In genomic region chr13:101764111-101764510, GRCm38 (mm10) we compare ENCODE assay signal across 9 mouse cellular contexts. TPM values are rescaled to one million over a fixed set of nuclear protein-coding genes. Genes with fewer than 3 reads are reported as not detected.
DNase-seq lines count a peak whose midpoint lies in the region; ATAC-seq and TF ChIP-seq lines count a peak whose summit lies in the region.
"Had no signal": no experiment of that assay in that cellular context is flagged by ENCODE, and none has a peak within 500 bp of the region (broad histone marks: within the 10 kb centered on the region; RNA-seq: fewer than 3 reads in every experiment).

No protein-coding gene starts in this region.

- ATAC-seq in hindbrain, embryonic 12.5 days (ENCODE audit: low FRiP score), result no peak
- no peak for ATAC-seq in embryonic facial prominence, embryonic 13.5 days (ENCODE audit: insufficient number of reproducible peaks, insufficient read depth, low FRiP score, low TSS enrichment, low read depth)
- ATAC-seq in liver, postnatal 0 days, result no peak

- H3K4me3 ChIP-seq in hindbrain, embryonic 10.5 days, result no peak overlapping the region
- no peak overlapping the region for H3K4me3 ChIP-seq in hindbrain, embryonic 12.5 days
- no peak overlapping the region for H3K4me3 ChIP-seq in embryonic facial prominence, embryonic 13.5 days
- H3K4me3 ChIP-seq in liver, postnatal 0 days (ENCODE audit: low read depth, low read length), result peak overlapping the region; percentile 13; the same call in 1 of the 2 replicates

- H3K9me3 ChIP-seq in hindbrain, embryonic 10.5 days, result no peaks in the 10 kb centered on the region
- H3K9me3 ChIP-seq in hindbrain, embryonic 12.5 days (replicated peaks), result no peaks in the 10 kb centered on the region
- no peaks in the 10 kb centered on the region for H3K9me3 ChIP-seq in embryonic facial prominence, embryonic 13.5 days
- H3K9me3 ChIP-seq in liver, postnatal 0 days (ENCODE audit: low read length), result no peaks in the 10 kb centered on the region

- no peaks in the 10 kb centered on the region for H3K27me3 ChIP-seq in hindbrain, embryonic 10.5 days (ENCODE audit: insufficient read depth, poor library complexity, severe bottlenecking)
- no peaks in the 10 kb centered on the region for H3K27me3 ChIP-seq in hindbrain, embryonic 12.5 days
- H3K27me3 ChIP-seq in embryonic facial prominence, embryonic 13.5 days, result no peaks in the 10 kb centered on the region
- no peaks in the 10 kb centered on the region for H3K27me3 ChIP-seq in liver, postnatal 0 days (ENCODE audit: insufficient read depth, low read length)

- H3K4me2 ChIP-seq in hindbrain, embryonic 12.5 days (replicated peaks), result no peak overlapping the region; the same call in 1 of the 2 replicates
- H3K4me2 ChIP-seq in embryonic facial prominence, embryonic 13.5 days, result peak overlapping the region; percentile 26
- H3K4me2 ChIP-seq in liver, postnatal 0 days (ENCODE audit: low read depth, low read length), result peak overlapping the region; percentile 67

- H3K27ac ChIP-seq in hindbrain, embryonic 10.5 days, result peak overlapping the region; percentile 23; the same call in 1 of the 2 replicates
- no peak overlapping the region for H3K27ac ChIP-seq in hindbrain, embryonic 12.5 days
- no peak overlapping the region for H3K27ac ChIP-seq in embryonic facial prominence, embryonic 13.5 days
- H3K27ac ChIP-seq in liver, postnatal 0 days (ENCODE audit: low read depth), result peak overlapping the region; percentile 85

- peaks cover 66% of the 10 kb centered on the region for H3K4me1 ChIP-seq in hindbrain, embryonic 10.5 days (replicated peaks)
- H3K4me1 ChIP-seq in hindbrain, embryonic 12.5 days, result peaks cover 35% of the 10 kb centered on the region
- H3K4me1 ChIP-seq in embryonic facial prominence, embryonic 13.5 days, result peaks cover 71% of the 10 kb centered on the region
- H3K4me1 ChIP-seq in liver, postnatal 0 days (ENCODE audit: insufficient read depth), result peaks cover 64% of the 10 kb centered on the region

- no peaks in the 10 kb centered on the region for H3K36me3 ChIP-seq in hindbrain, embryonic 10.5 days
- H3K36me3 ChIP-seq in hindbrain, embryonic 12.5 days, result no peaks in the 10 kb centered on the region
- no peaks in the 10 kb centered on the region for H3K36me3 ChIP-seq in embryonic facial prominence, embryonic 13.5 days
- no peaks in the 10 kb centered on the region for H3K36me3 ChIP-seq in liver, postnatal 0 days (replicated peaks; ENCODE audit: insufficient read depth, low read length)

- no peak for TF ChIP-seq CTCF in liver, postnatal 0 days (IDR thresholded peaks at IDR 0.05; ENCODE audit: low read depth)

- WGBS in hindbrain, embryonic 10.5 days, result 69% methylated on average over 5 of the region's 5 CpGs
- 63% methylated on average over 5 of the region's 5 CpGs for WGBS in hindbrain, embryonic 12.5 days
- 63% methylated on average over 5 of the region's 5 CpGs for WGBS in embryonic facial prominence, embryonic 13.5 days
- 60% methylated on average over 5 of the region's 5 CpGs for WGBS in liver, postnatal 0 days (ENCODE audit: insufficient replicate concordance)

- no peak for DNase-seq in hindbrain, embryonic 10.5 days (ENCODE audit: low spot score)
- DNase-seq in kidney, adult 18-20 months, result peak; percentile 75
- peak; percentile 65 for DNase-seq in liver, postnatal 0 days
- no peak for DNase-seq in embryo, embryonic 10 days (ENCODE audit: low spot score)
- DNase-seq in right cerebral cortex, postnatal 14 days, result no peak
- DNase-seq in thymus, postnatal 10 days (ENCODE audit: low spot score in 2 of 2), result no peak
- DNase-seq: spleen, adult 18-20 months had no signal

- TF ChIP-seq EP300 in liver, postnatal 0 days (IDR thresholded peaks at IDR 0.05; ENCODE audit: low read depth), result 0 out of 2 replicates have a peak, but pooled peaks have one; percentile 33

- no peak overlapping the region for H3K9ac ChIP-seq in hindbrain, embryonic 12.5 days
- H3K9ac ChIP-seq in embryonic facial prominence, embryonic 13.5 days, result 0 out of 2 replicates have a peak overlapping the region, but pooled peaks have one; percentile 21
- peak overlapping the region; percentile 27; the same call in 1 of the 2 replicates for H3K9ac ChIP-seq in liver, postnatal 0 days (replicated peaks)

RNA-seq across cellular contexts. Expression of gene Pik3r1, which starts 3.9 kb away (rescaled TPM):
- polyA plus RNA-seq in hindbrain, embryonic 10.5 days (2016; fragmentation: Nextera tagmentation; extraction: Ambion mirVana), result 12.6 and 16.1 TPM in 2 replicates
- 31.4 and 34.9 TPM in 2 replicates for polyA plus RNA-seq in hindbrain, embryonic 12.5 days (2016; fragmentation: Nextera tagmentation; extraction: Ambion mirVana)
- 38.8 and 45.0 TPM in 2 replicates for polyA plus RNA-seq in embryonic facial prominence, embryonic 13.5 days (2015; fragmentation: Nextera tagmentation; extraction: Ambion mirVana)
- polyA plus RNA-seq in liver, postnatal 0 days (2015; fragmentation: Nextera tagmentation; extraction: Ambion mirVana), result 18.0 and 18.5 TPM in 2 replicates

Comparison
In these comparisons a context has a peak if more than half of its experiments do, and no peak if none do; other contexts are left out.
1. H3K27ac ChIP-seq: peak in hindbrain, embryonic 10.5 days (single experiment) and liver, postnatal 0 days (single experiment); none in hindbrain, embryonic 12.5 days (single experiment) and embryonic facial prominence, embryonic 13.5 days (single experiment).
2. DNase-seq: peak in kidney, adult 18-20 months (single experiment) and liver, postnatal 0 days (single experiment); none in hindbrain, embryonic 10.5 days (single experiment), embryo, embryonic 10 days (single experiment), right cerebral cortex, postnatal 14 days (single experiment) and thymus, postnatal 10 days (0 of 2).